Mouse (Mus musculus) stomach, postnatal 0 days (tissue): ENCODE measurements around the gene Trim16. TPM values are rescaled to one million over a fixed set of nuclear protein-coding genes. Genes with fewer than 3 reads are reported as not detected.

Experiments used
- ATAC-seq: fragments of 200-750 bp; cut with Nextera tagmentation; 2 replicates; pipeline ENCODE4 v1.8.0; 2017; ENCODE audit not compliant: low FRiP score, low TSS enrichment
- DNase-seq: peaks from one replicate; pipeline ENCODE4 v3.0.0-alpha.2; 2016; ENCODE audit warnings: low spot score
- H3K27ac ChIP-seq: fragments of 300-500 bp; sonication (generic); replicated peaks from 2 replicates; pipeline ENCODE4 v1.5.1; 2014; ENCODE audit warnings: mild to moderate bottlenecking, control low read depth
- H3K27me3 ChIP-seq: fragments of 300-500 bp; sonication (generic); 2 replicates; pipeline ENCODE4 v1.6.1; 2014; ENCODE audit warnings: low read length; ENCODE audit not compliant: control insufficient read depth, insufficient read depth
- H3K36me3 ChIP-seq: fragments of 300-500 bp; sonication (generic); 2 replicates; pipeline ENCODE4 v1.6.1; 2014; ENCODE audit warnings: low read length, mixed read lengths; ENCODE audit not compliant: control insufficient read depth, insufficient read depth
- H3K4me1 ChIP-seq: fragments of 300-500 bp; sonication (generic); replicated peaks from 2 replicates; pipeline ENCODE4 v1.6.1; 2014; ENCODE audit warnings: antibody characterized with exemption; ENCODE audit not compliant: control insufficient read depth, insufficient read depth
- H3K4me2 ChIP-seq: fragments of 300-500 bp; sonication (generic); replicated peaks from 2 replicates; pipeline ENCODE4 v1.6.1; 2014; ENCODE audit warnings: low read depth, mild to moderate bottlenecking, control low read depth, moderate library complexity
- H3K4me3 ChIP-seq: fragments of 300-500 bp; sonication (generic); 2 replicates; pipeline ENCODE4 v1.5.1; 2014; ENCODE audit warnings: low read depth, low read length, control low read depth
- H3K9ac ChIP-seq: fragments of 300-500 bp; sonication (generic); 2 replicates; pipeline ENCODE4 v1.6.1; 2014; ENCODE audit warnings: mild to moderate bottlenecking, low read length, control low read depth, mixed read lengths
- H3K9me3 ChIP-seq: fragments of 300-500 bp; sonication (generic); 2 replicates; pipeline ENCODE4 v1.6.1; 2016; ENCODE audit warnings: low read length; ENCODE audit not compliant: control insufficient read depth
- CTCF ChIP-seq: IDR thresholded peaks from 2 replicates; pipeline ENCODE4 v1.5.1; 2016; ENCODE audit warnings: antibody characterized with exemption, low read depth, mild to moderate bottlenecking, moderate library complexity
- EP300 ChIP-seq: optimal IDR thresholded peaks from 2 replicates; pipeline ENCODE3; 2016; ENCODE audit warnings: antibody characterized with exemption
- WGBS: fragments of 180-500 bp; shearing (Covaris S2); extraction: QIAGEN DNeasy Blood & Tissue Kit; methylation state at CpG from one replicate; pipeline ENCODE4 v1.1.7; 2014; 5-methylcytosine and 5-hydroxymethylcytosine counted together
- polyA plus RNA-seq: library from polyadenylated mRNA; unstranded; fragments of >200 nt; fragmentation: Nextera tagmentation; extraction: Ambion mirVana; gene quantifications from 2 replicates; pipeline ENCODE4 v1.2.1, GENCODE M21; 2015

Gene Trim16
- 23.4 and 25.0 TPM in 2 replicates for polyA plus RNA-seq

- DNase-seq (peak; percentile 76), ATAC-seq (peak; percentile 90)
- Histone ChIP-seq H3K9me3 (no peaks in the 10 kb centered on the region), H3K4me3 (peak within 1 kb of the TSS; percentile 65), H3K4me1 (peaks cover 3% of the 10 kb centered on the region; the same call in 1 of the 2 replicates), H3K27ac (peak within 1 kb of the TSS; percentile 92), H3K27me3 (no peaks in the 10 kb centered on the region), H3K4me2 (peak within 1 kb of the TSS; percentile 91), H3K36me3 (no peaks in the 10 kb centered on the region), H3K9ac (peak within 1 kb of the TSS; percentile 75)
- WGBS: 2% methylated on average over 15 of the region's 15 CpGs
- TF ChIP-seq CTCF: no peak
- no peak for TF ChIP-seq EP300
These were observed at the start of gene Trim16 for GRCm38 (mm10) chr11:62820059-62820541. Gene Trim16 (plus strand): TSS chr11:62820231.

GRCm38 (mm10) chr11:62776510-62776909 is 43.5 kb upstream of the Trim16 start:
- H3K36me3 ChIP-seq: peaks cover 11% of the 10 kb centered on the region
- no peak overlapping the region for H3K4me2 ChIP-seq
- H3K9ac ChIP-seq: no peak overlapping the region
- WGBS: 95% methylated on average over 7 of the region's 7 CpGs
- H3K9me3 ChIP-seq: peaks cover 21% of the 10 kb centered on the region
- H3K4me1 ChIP-seq: no peaks in the 10 kb centered on the region
- no peak for TF ChIP-seq EP300
- no peak for TF ChIP-seq CTCF
- H3K27me3 ChIP-seq: no peaks in the 10 kb centered on the region
- ATAC-seq (no peak), DNase-seq (no peak)
- no peak overlapping the region for H3K4me3 ChIP-seq
- no peak overlapping the region for H3K27ac ChIP-seq

- Histone ChIP-seq H3K27ac (no peak within 1 kb of the TSS), H3K4me3 (peak within 1 kb of the TSS; percentile 44), H3K27me3 (no peaks in the 10 kb centered on the region), H3K9me3 (no peaks in the 10 kb centered on the region), H3K4me2 (peak within 1 kb of the TSS; percentile 80), H3K9ac (peak within 1 kb of the TSS; percentile 68), H3K4me1 (peaks cover 5% of the 10 kb centered on the region; the same call in 1 of the 2 replicates), H3K36me3 (no peaks in the 10 kb centered on the region)
- ATAC-seq (peak; percentile 89), DNase-seq (peak; percentile 79)
- TF ChIP-seq CTCF (no peak), EP300 (no peak)
- WGBS: 4% methylated on average over 29 of the region's 34 CpGs
These were observed 31.0 kb upstream of the Trim16 start, which contains the start of gene Zfp286 for GRCm38 (mm10) chr11:62788935-62789616. Gene Zfp286 (minus strand): TSS chr11:62789462.

- ATAC-seq: 0 out of 2 replicates have a peak, but pooled peaks have one; percentile 51
- WGBS: 50% methylated on average over 3 of the region's 3 CpGs
These were observed 30.5 kb upstream of the Trim16 start for GRCm38 (mm10) chr11:62789617-62789936.

GRCm38 (mm10) chr11:62804119-62804518 is 15.9 kb upstream of the Trim16 start:
- H3K4me1 ChIP-seq: no peaks in the 10 kb centered on the region
- no peak overlapping the region for H3K9ac ChIP-seq
- ATAC-seq (no peak), DNase-seq (peak; percentile 46)
- TF ChIP-seq CTCF (no peak), EP300 (no peak)
- H3K4me3 ChIP-seq: no peak overlapping the region
- H3K27ac ChIP-seq: no peak overlapping the region
- WGBS: 45% methylated on average over 13 of the region's 13 CpGs
- H3K36me3 ChIP-seq: no peaks in the 10 kb centered on the region
- no peaks in the 10 kb centered on the region for H3K27me3 ChIP-seq
- H3K9me3 ChIP-seq: no peaks in the 10 kb centered on the region
- H3K4me2 ChIP-seq: 0 out of 2 replicates have a peak overlapping the region, but pooled peaks have one; percentile 1

More at GRCm38 (mm10) chr11:62789617-62789936, 30.5 kb upstream of the Trim16 start:
- Histone ChIP-seq H3K36me3 (no peaks in the 10 kb centered on the region), H3K27ac (no peak overlapping the region), H3K4me2 (peak overlapping the region; percentile 80), H3K9ac (peak overlapping the region; percentile 68; the same call in 1 of the 2 replicates), H3K27me3 (no peaks in the 10 kb centered on the region), H3K4me3 (peak overlapping the region; percentile 44), H3K9me3 (no peaks in the 10 kb centered on the region), H3K4me1 (peaks cover 5% of the 10 kb centered on the region; the same call in 1 of the 2 replicates)
- no peak for DNase-seq
- no peak for TF ChIP-seq CTCF
- peak; percentile 67 for TF ChIP-seq EP300

GRCm38 (mm10) chr11:62807965-62808364 is 12.1 kb upstream of the Trim16 start:
- no peaks in the 10 kb centered on the region for H3K9me3 ChIP-seq
- H3K27ac ChIP-seq: no peak overlapping the region
- no peaks in the 10 kb centered on the region for H3K36me3 ChIP-seq
- no peak overlapping the region for H3K4me3 ChIP-seq
- no peak overlapping the region for H3K4me2 ChIP-seq
- TF ChIP-seq EP300 (no peak), CTCF (no peak)
- no peak overlapping the region for H3K9ac ChIP-seq
- WGBS: 89% methylated on average over 2 of the region's 2 CpGs
- no peaks in the 10 kb centered on the region for H3K4me1 ChIP-seq
- no peak for DNase-seq
- H3K27me3 ChIP-seq: no peaks in the 10 kb centered on the region
- ATAC-seq: no peak
